Comparison of ENCODE assay signal across 9 mouse cellular contexts in the genomic region with DNA sequence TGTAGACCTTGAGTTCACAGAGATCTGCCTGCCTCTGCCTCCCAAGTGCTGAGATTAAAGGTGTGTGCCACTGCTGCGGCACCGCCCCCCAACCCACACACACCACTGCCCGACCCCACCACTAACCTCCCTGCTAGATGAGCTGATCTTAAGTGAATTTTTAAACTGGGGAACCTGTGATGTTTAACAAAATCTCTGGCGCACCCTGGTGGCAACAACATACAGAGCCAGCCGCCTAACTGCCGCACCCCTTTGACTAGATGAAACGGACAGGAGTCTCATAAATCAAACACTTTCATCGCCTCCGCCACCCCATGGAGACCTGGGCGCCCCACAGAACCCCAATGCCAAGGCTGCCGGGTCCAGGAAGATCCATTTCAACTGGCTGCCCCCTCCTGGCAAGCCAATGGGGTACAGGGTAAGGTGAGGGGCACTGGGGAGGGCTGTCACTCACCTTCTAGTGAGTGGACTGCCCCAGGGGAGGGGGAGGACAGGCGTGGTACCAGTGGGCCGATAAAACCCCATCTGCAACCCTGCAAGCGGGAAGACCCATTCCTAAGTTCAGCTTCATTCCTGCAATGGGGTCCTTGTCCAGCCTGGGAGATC. TPM values are rescaled to one million over a fixed set of nuclear protein-coding genes. Genes with fewer than 3 reads are reported as not detected.
A peak's percentile ranks its signal among the peaks of the same experiment; 100 is the strongest.
DNase-seq lines count a peak whose midpoint lies in the region; ATAC-seq and TF ChIP-seq lines count a peak whose summit lies in the region.
"Had no signal": no experiment of that assay in that cellular context is flagged by ENCODE, and none has a peak within 500 bp of the region (broad histone marks: within the 10 kb centered on the region; RNA-seq: fewer than 3 reads in every experiment).

No protein-coding gene starts in this region.

- no peak overlapping the region for H3K4me3 ChIP-seq in hindbrain, postnatal 0 days (ENCODE audit: low read length)
- no peak overlapping the region for H3K4me3 ChIP-seq in limb, embryonic 10.5 days
- H3K4me3 ChIP-seq in midbrain, embryonic 16.5 days (ENCODE audit: low read depth, low read length), result no peak overlapping the region
- H3K4me3 ChIP-seq: embryonic facial prominence, embryonic 12.5 days had no signal

- 0 out of 2 replicates have a peak overlapping the region, but pooled peaks have one; percentile 25 for H3K4me2 ChIP-seq in hindbrain, postnatal 0 days (ENCODE audit: low read depth, low read length)
- no peak overlapping the region for H3K4me2 ChIP-seq in midbrain, embryonic 16.5 days (ENCODE audit: low read length)
- H3K4me2 ChIP-seq: embryonic facial prominence, embryonic 12.5 days had no signal

- no peaks in the 10 kb centered on the region for H3K36me3 ChIP-seq in hindbrain, postnatal 0 days (ENCODE audit: insufficient read depth, low read length)
- H3K36me3 ChIP-seq in limb, embryonic 10.5 days, result no peaks in the 10 kb centered on the region
- no peaks in the 10 kb centered on the region for H3K36me3 ChIP-seq in midbrain, embryonic 16.5 days (ENCODE audit: control insufficient read depth, insufficient read depth, low read length)
- H3K36me3 ChIP-seq: embryonic facial prominence, embryonic 12.5 days had no signal

- H3K4me1 ChIP-seq in hindbrain, postnatal 0 days (ENCODE audit: insufficient read depth, low read length), result 0 out of 2 replicates have a peak, but pooled peaks cover under 1% of the 10 kb centered on the region
- H3K4me1 ChIP-seq in limb, embryonic 10.5 days, result peaks cover 10% of the 10 kb centered on the region
- peaks cover 6% of the 10 kb centered on the region for H3K4me1 ChIP-seq in midbrain, embryonic 16.5 days (ENCODE audit: control insufficient read depth, insufficient read depth, low read length)

- H3K27me3 ChIP-seq in hindbrain, postnatal 0 days (ENCODE audit: insufficient read depth, low read length), result no peaks in the 10 kb centered on the region
- H3K27me3 ChIP-seq in limb, embryonic 10.5 days (ENCODE audit: low read depth, poor library complexity, severe bottlenecking), result peaks cover 14% of the 10 kb centered on the region; the same call in 1 of the 2 replicates
- no peaks in the 10 kb centered on the region for H3K27me3 ChIP-seq in midbrain, embryonic 16.5 days (ENCODE audit: control insufficient read depth, insufficient read depth, low read depth, low read length)

- no peaks in the 10 kb centered on the region for H3K9me3 ChIP-seq in hindbrain, postnatal 0 days (ENCODE audit: low read length)
- no peaks in the 10 kb centered on the region for H3K9me3 ChIP-seq in limb, embryonic 10.5 days (replicated peaks)
- H3K9me3 ChIP-seq in midbrain, embryonic 16.5 days (replicated peaks; ENCODE audit: control insufficient read depth, low read length, poor library complexity, severe bottlenecking), result no peaks in the 10 kb centered on the region
- H3K9me3 ChIP-seq: embryonic facial prominence, embryonic 12.5 days had no signal

- WGBS in hindbrain, postnatal 0 days, result 14% methylated on average over 14 of the region's 14 CpGs
- 18% methylated on average over 14 of the region's 14 CpGs for WGBS in limb, embryonic 10.5 days
- WGBS in midbrain, embryonic 16.5 days, result 22% methylated on average over 14 of the region's 14 CpGs

- DNase-seq in ovary, postnatal 10 days (ENCODE audit: low spot score), result peak; percentile 46
- DNase-seq in ovary, adult 18-20 months (ENCODE audit: low spot score), result no peak
- DNase-seq in c-Kit-positive CD71-positive TER-119-positive erythroid progenitor cells, embryonic 14.5 days (ENCODE audit: low spot score), result peak; percentile 71
- peak; percentile 90 for DNase-seq in hindbrain, postnatal 0 days (ENCODE audit: low spot score)
- peak; percentile 75 for DNase-seq in limb, embryonic 10.5 days (ENCODE audit: low spot score)
- peak; percentile 87 for DNase-seq in testis, postnatal 10 days (ENCODE audit: low spot score)

- TF ChIP-seq CTCF in hindbrain, postnatal 0 days (IDR thresholded peaks at IDR 0.05; ENCODE audit: low read depth), result peak; percentile 80

- H3K27ac ChIP-seq in hindbrain, postnatal 0 days, result no peak overlapping the region
- H3K27ac ChIP-seq in limb, embryonic 10.5 days, result no peak overlapping the region
- H3K27ac ChIP-seq in midbrain, embryonic 16.5 days (ENCODE audit: low read length), result no peak overlapping the region
- H3K27ac ChIP-seq: embryonic facial prominence, embryonic 12.5 days had no signal

- peak; percentile 41; the same call in 1 of the 2 replicates for ATAC-seq in frontal cortex, adult (ENCODE audit: low TSS enrichment)
- ATAC-seq in hindbrain, postnatal 0 days, result peak; percentile 52; the same call in 1 of the 2 replicates
- peak; percentile 49; the same call in 1 of the 2 replicates for ATAC-seq in midbrain, embryonic 16.5 days

- H3K9ac ChIP-seq in hindbrain, postnatal 0 days (replicated peaks; ENCODE audit: low read length), result no peak overlapping the region
- H3K9ac ChIP-seq in midbrain, embryonic 16.5 days (ENCODE audit: low read depth, low read length), result no peak overlapping the region
- H3K9ac ChIP-seq: embryonic facial prominence, embryonic 12.5 days had no signal

RNA-seq across cellular contexts. Expression of a gene that starts 12.9 kb away (rescaled TPM):
- total RNA-seq in hindbrain, postnatal 0 days (2014; rRNA removed), result 51.5 and 52.3 TPM in 2 replicates
- polyA plus RNA-seq in hindbrain, postnatal 0 days (2015; fragmentation: Nextera tagmentation; extraction: Ambion mirVana), result 60.3 and 61.7 TPM in 2 replicates
- 243 and 283 TPM in 2 replicates for polyA plus RNA-seq in limb, embryonic 10.5 days (2016; fragmentation: Nextera tagmentation; extraction: Ambion mirVana)
- 57.2 and 64.1 TPM in 2 replicates for polyA plus RNA-seq in midbrain, embryonic 16.5 days (2015; fragmentation: Nextera tagmentation; extraction: Ambion mirVana)

RNA-seq across cellular contexts. Expression of a gene that starts 25.1 kb away (rescaled TPM):
- 1.7 and 3.1 TPM in 2 replicates for total RNA-seq in hindbrain, postnatal 0 days (2014; rRNA removed)
- polyA plus RNA-seq in hindbrain, postnatal 0 days (2015; fragmentation: Nextera tagmentation; extraction: Ambion mirVana), result 2.2 and 2.8 TPM in 2 replicates
- 0.90 and 1.6 TPM in 2 replicates for polyA plus RNA-seq in limb, embryonic 10.5 days (2016; fragmentation: Nextera tagmentation; extraction: Ambion mirVana)
- 0.57 and 0.64 TPM in 2 replicates for polyA plus RNA-seq in midbrain, embryonic 16.5 days (2015; fragmentation: Nextera tagmentation; extraction: Ambion mirVana)

RNA-seq across cellular contexts. Expression of a gene that starts 28.1 kb away (rescaled TPM):
- 603 and 627 TPM in 2 replicates for total RNA-seq in hindbrain, postnatal 0 days (2014; rRNA removed)
- polyA plus RNA-seq in hindbrain, postnatal 0 days (2015; fragmentation: Nextera tagmentation; extraction: Ambion mirVana), result 2,179 and 2,253 TPM in 2 replicates
- 1,754 and 1,985 TPM in 2 replicates for polyA plus RNA-seq in limb, embryonic 10.5 days (2016; fragmentation: Nextera tagmentation; extraction: Ambion mirVana)
- polyA plus RNA-seq in midbrain, embryonic 16.5 days (2015; fragmentation: Nextera tagmentation; extraction: Ambion mirVana), result 2,051 and 2,173 TPM in 2 replicates

RNA-seq across cellular contexts. Expression of a gene that starts 30.5 kb away (rescaled TPM):
- 47.1 and 50.2 TPM in 2 replicates for total RNA-seq in hindbrain, postnatal 0 days (2014; rRNA removed)
- 22.8 and 24.5 TPM in 2 replicates for polyA plus RNA-seq in hindbrain, postnatal 0 days (2015; fragmentation: Nextera tagmentation; extraction: Ambion mirVana)
- polyA plus RNA-seq in limb, embryonic 10.5 days (2016; fragmentation: Nextera tagmentation; extraction: Ambion mirVana), result 46.1 and 53.2 TPM in 2 replicates
- polyA plus RNA-seq in midbrain, embryonic 16.5 days (2015; fragmentation: Nextera tagmentation; extraction: Ambion mirVana), result 36.4 and 36.6 TPM in 2 replicates
